Mouse (Mus musculus): ENCODE measurements around the gene Tbx18. TPM values are rescaled to one million over a fixed set of nuclear protein-coding genes. Genes with fewer than 3 reads are reported as not detected.

Gene Tbx18
- total RNA-seq (2021): 1 to 10 TPM; 2.1 to 2.2 TPM

DNA sequence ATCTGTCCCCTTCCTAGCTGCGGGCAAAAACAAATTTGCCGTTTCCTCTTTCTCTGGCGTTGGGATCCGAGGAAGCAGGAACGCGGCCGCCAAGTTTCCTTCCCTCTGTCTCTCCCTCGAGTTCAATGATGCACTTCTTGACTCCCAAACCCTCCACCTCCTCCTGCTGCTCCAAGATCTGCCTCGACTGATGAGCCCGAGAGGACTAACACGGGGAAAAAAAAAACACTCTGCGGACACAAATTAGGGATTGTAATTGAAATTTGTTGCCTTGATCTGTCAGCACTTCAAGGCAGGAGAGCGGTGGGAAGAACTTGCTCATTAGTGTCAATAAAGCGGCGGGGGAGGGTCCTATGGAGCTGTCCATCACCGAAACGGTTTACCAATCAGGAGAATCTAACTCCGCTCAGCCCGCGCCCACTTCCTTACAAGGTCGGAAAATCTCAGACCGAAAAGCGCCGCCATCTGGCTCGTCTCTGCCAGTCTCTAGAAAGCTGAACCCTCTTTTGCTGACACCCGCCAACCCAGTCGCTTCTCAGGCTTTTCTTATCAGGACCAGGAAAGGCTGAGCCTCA lies at the start of gene Tbx18:
Tbx18 (minus strand) TSS at position 300 of the 575 bp plus-strand sequence.
- intact Hi-C loops (cut with DNase I): loop anchor here (10.0 kb wide), 2 partner anchors 494 to 814 kb away; partner anchors contain the start of gene Zfp949
- peak; percentile 31 to 37 for DNase-seq (ENCODE audit: low spot score in 2 of 2)

DNA sequence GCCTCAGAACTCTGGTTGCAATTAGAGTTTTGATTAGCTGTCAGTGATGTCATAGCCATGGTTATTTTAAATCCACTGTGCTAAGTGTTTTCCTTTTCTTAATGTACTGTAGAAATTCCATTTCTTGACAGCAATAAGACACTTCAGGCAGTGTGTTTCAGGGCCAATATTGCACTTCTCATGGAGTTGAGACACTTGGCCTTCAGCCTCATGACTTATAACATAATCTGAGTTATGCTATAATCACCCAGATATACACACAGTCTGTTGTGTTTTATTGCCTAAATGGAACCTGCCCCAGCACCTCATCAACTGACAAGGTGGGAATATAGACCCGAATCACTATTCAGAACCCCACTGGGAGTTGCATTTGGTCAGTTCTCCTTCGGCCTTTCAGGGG lies 42.9 kb upstream of the Tbx18 start:
- no peak for DNase-seq (ENCODE audit: low spot score in 2 of 2)
- intact Hi-C loops (cut with DNase I): no loop called here

DNA sequence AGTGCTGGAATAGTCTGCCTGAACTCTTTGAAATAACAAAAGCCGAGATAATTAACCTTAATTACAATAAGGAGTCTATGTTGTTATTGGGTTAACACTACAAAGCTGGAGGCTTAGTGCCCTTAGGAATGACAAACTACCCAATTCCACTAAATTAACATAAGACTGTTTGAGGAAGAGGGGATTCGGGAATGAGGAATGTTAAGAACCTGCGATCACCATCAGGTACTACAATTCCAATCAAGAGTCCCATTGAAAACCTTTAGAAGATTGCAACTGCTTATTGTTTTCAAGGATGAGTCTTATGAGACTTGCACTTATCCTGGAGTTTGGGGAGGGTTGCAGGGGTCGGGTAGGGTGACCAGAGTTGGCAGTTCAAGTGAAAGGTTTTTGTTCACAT lies 24.6 kb upstream of the Tbx18 start:
- DNase-seq (ENCODE audit: low spot score in 2 of 2): no peak
- intact Hi-C loops (cut with DNase I): no loop called here

DNA sequence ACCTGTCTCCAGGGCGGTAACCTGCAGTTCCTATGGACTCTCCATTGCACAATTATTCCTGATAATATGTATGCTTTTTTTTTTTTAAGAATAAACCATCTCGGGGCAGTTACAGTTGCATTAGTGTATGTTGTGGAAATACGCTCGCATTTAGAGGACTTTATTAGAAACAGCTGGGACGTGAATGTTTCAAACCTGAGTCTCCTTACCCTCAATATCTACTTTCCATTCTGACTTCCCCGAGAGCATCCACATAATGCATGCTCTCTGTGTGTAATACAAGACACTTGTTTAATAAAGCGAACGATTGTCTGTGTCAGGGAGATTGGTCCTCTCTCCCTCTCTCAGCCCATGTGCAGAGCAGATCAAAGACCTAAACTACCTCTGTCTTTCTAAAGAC lies 10.5 kb upstream of the Tbx18 start:
- no peak for DNase-seq (ENCODE audit: low spot score in 2 of 2)
- intact Hi-C loops (cut with DNase I): loop anchor here (2.0 kb wide), 1 partner anchor 323 kb away; no protein-coding TSS in a partner anchor

DNA sequence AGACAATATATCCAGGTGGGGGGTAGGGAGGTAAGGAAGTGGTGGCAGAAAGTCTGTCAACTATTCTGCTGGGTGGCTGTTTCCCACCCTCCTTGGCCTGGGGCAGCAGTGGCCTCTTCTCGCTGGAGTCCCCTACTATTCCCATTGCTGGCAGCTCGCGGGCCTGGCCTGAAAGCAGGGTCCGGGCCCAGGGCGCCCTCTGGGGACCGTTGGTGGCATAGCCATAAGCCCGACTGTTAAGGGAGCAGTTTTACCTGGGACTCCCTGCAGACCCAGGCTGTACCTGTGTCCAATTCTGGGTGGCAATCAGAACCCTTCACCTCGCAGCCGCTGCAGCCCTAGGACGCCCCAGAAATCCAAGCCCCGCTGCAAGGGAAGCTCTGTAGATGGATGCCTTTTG lies 9.6 kb upstream of the Tbx18 start:
- DNase-seq (ENCODE audit: low spot score in 2 of 2): peak in 1 of 2 experiments; percentile 30
- intact Hi-C loops (cut with DNase I): loop anchor here (2.0 kb wide), 1 partner anchor 322 kb away; no protein-coding TSS in a partner anchor

DNA sequence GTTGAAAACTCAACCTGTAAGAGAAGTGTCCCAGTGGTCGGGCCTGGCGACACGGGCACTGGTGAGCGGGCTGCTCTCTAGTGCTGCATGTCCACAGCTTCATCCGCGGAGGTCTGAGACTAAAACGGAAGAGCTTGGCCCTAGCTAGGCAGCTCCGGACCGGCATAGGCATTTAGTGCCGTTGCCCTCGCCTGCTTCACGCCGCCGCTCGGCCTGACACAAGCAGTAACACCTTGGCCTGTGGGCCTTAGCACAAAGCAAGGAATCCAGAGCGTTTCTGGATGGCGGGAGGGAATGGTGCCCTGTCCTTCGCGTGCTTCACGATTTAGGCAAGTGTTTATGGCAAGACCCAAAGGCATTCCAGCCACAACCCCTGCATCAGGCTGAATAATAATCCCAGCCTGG lies 9.2 kb upstream of the Tbx18 start:
- no peak for DNase-seq (ENCODE audit: low spot score in 2 of 2)
- intact Hi-C loops (cut with DNase I): loop anchor here (2.0 kb wide), 1 partner anchor 321 kb away; no protein-coding TSS in a partner anchor

DNA sequence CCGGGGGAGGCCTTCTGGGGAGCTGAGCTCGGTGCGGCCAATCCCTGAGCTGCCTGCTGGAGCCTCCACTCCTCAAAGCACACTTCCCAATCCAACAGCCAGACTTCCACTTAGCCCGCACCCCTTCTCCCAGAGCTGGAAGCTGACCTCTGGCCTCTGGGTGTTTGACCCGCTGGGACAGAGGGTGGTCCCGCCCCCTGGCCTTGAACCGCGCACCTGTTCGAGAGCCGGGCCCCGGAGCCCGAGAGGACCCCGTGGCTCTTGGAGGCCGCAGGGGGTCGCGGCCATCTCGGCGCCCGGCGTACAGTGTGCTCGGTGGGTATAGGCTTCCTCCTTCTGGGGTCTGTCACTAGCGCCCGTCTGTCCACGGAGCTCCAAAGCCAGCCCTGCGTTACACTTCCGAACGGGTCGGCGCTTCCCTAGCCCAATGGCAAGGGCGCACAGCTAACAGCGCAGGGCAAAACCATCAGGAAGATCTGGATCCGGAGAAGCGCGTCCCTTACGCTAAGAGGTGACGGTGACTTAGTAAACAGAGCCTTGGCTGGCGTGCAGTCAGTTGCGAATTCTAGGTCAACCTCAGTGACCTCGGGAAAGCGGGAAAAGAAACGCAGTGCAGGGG lies 8.6 kb upstream of the Tbx18 start:
- intact Hi-C loops (cut with DNase I): loop anchor here (2.0 to 10.0 kb wide), 3 partner anchors 321 to 805 kb away; partner anchors contain the start of gene Zfp949
- DNase-seq (ENCODE audit: low spot score in 2 of 2): no peak

DNA sequence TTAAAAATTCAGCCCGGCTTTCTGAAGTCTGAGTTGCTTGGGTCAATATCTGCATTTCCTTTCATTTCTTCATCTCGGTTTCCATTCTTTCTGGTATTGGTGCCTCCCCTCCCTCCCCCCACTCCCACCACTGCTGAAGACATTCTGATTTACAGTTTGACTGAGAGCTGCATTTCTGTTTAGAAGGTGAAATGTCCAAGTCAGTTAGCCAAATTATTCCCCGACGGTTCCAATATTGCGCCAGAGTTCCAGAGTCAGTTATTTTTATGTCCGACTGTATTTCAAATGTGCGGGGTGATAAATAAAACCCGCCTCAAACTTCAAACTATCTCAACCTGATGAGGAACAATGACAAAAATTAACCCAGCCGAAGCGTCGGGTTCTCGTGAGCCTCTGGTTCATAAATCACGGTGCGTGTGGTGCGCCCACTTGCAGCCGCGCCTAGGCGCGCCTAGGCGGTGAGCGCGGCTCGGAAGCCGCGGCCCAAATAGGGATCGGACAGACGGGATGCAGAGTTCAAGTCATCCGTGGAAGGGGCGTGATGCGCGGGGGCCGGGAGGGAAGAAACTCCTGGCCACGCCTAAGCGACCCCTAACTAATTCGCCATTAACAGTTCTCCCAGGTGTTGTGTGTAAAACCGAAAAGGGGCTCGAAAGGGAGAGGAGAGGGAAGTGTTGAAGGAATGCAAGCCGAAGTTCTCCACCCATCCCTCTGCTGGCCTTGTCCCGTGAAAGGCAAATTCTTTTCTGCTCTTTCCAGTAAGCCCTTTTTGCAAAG lies 7.9 kb upstream of the Tbx18 start:
- peak in 1 of 2 experiments; percentile 3 for DNase-seq (ENCODE audit: low spot score in 2 of 2)
- intact Hi-C loops (cut with DNase I): loop anchor here (10.0 kb wide), 2 partner anchors 486 to 806 kb away; partner anchors contain the start of gene Zfp949

DNA sequence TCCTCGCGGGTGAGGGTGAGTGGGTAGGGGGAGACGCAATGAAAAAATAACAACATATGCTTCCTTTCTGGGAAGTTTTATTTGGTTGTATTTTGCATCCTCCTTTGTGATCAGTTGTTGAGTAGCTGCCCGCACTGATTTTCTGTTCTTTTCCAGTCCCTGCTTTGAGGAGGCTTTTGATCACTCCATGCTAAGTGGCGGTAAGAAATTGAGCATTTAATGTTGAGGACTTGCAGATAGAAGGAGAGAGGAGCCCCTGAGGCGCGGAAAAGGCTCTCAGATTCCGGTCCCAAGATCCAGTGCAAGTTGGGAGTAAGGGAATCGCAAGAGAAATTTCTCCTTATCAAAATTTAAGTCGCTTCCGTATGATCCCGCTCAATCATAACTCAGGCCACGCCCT lies 7.1 kb upstream of the Tbx18 start:
- intact Hi-C loops (cut with DNase I): loop anchor here (10.0 kb wide), 2 partner anchors 487 to 807 kb away; partner anchors contain the start of gene Zfp949

DNA sequence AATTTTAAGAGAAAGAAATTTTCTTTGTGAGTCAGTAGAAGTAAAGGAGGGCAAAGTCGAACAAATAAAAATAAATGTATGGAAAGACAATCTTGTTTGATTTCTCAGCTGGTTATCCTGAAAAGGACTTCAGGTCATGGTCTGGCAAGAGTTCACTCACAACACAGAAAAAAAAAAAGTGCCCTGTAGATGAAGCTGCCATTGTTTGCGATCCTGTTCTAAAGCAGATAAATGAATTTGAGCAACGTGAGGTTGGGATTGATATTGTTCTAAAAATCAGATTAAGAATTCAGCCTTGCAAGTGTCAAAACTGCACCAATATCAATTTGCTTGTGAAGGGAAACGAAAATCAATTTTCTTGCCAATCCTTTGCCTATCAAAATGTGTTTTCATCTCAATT lies 6.2 kb upstream of the Tbx18 start:
- intact Hi-C loops (cut with DNase I): loop anchor here (10.0 kb wide), 2 partner anchors 488 to 808 kb away; partner anchors contain the start of gene Zfp949
- DNase-seq (ENCODE audit: low spot score in 2 of 2): peak in 1 of 2 experiments; percentile 1

More for the DNA sequence above, 7.1 kb upstream of the Tbx18 start:
- DNase-seq (ENCODE audit: low spot score in 2 of 2): peak in 1 of 2 experiments; percentile 23

DNA sequence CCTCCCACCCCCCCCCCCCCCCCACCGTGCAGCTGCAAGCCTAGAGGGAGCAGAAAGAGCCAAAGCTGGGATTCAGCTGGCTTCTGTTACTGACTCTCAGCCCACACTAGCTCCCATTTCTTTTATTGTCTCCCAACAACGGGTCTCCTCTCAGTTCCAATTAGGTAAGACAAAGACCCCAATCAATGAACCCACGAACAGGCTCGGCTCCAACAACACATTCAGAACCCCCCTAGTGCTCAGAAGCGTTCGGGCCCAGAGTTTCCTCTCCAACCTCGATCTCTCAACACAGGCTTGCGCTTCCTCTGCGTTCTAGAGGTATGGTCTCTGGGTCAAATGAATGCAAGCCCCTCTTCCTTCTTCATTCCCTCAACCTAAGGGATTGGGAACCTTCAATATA lies 4.0 kb upstream of the Tbx18 start:
- DNase-seq (ENCODE audit: low spot score in 2 of 2): no peak
- intact Hi-C loops (cut with DNase I): loop anchor here (10.0 kb wide), 2 partner anchors 490 to 810 kb away; partner anchors contain the start of gene Zfp949

DNA sequence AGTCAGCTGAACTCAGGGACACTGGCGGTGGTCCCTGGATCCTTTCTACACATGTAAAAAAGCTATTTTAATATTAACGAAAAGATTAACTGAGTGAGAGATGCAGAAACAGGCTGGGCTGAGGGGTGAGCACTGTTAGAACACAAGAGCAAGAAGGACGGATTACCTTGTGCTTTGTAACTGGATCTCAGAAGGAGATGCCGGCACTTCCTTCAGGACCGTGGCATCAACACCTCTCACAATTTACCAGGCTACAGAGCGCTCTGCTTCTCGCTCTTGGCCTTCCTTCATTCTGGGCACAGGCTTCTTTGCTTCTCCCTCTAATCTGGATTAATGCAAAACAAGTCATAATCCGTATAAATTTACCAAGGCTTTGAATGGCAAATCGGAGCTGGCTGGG lies 3.6 kb upstream of the Tbx18 start:
- intact Hi-C loops (cut with DNase I): loop anchor here (10.0 kb wide), 2 partner anchors 490 to 810 kb away; partner anchors contain the start of gene Zfp949
- DNase-seq (ENCODE audit: low spot score in 2 of 2): peak in 1 of 2 experiments; percentile 8

DNA sequence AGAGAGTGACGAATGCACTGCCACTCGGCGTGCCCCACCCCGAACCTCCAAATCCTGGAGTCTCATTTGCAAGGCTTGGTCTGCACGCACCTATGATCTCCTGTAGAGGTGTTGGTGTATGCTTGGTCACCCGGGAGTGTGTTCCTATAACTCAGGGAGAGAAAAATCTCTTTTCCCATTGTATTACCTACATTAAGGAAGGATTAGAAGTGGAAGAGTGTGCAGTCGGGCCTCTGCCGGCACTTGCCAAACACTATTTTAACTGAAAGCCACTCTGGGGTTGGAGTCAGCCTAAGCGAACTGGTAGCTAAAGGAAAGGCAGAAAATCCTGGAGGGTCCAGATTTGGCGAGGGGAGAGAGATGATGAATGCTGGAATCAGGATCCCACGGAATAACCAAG lies 2.7 kb upstream of the Tbx18 start:
- intact Hi-C loops (cut with DNase I): loop anchor here (10.0 kb wide), 2 partner anchors 491 to 811 kb away; partner anchors contain the start of gene Zfp949
- DNase-seq (ENCODE audit: low spot score in 2 of 2): peak in 1 of 2 experiments; percentile 2

DNA sequence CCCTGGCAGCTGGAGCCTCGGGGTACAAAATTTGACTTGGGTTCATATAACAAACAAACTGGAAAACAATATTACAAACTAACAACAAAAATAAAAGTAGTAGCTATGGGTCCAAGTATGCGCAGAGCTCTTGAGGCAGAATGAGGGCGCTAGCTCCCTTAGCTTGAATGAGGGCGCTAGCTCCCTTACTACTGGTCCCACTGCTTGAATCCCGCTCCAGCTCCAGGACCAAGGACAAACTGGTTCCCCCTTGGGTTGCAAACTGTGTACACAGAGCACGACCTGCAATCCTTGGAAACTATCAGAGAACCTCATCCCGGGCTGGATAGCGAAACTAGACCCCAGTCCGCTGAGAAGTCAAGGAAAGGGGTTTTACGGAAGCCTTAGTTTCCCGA lies 2.2 kb upstream of the Tbx18 start:
- intact Hi-C loops (cut with DNase I): loop anchor here (10.0 kb wide), 2 partner anchors 492 to 812 kb away; partner anchors contain the start of gene Zfp949
- DNase-seq (ENCODE audit: low spot score in 2 of 2): no peak

DNA sequence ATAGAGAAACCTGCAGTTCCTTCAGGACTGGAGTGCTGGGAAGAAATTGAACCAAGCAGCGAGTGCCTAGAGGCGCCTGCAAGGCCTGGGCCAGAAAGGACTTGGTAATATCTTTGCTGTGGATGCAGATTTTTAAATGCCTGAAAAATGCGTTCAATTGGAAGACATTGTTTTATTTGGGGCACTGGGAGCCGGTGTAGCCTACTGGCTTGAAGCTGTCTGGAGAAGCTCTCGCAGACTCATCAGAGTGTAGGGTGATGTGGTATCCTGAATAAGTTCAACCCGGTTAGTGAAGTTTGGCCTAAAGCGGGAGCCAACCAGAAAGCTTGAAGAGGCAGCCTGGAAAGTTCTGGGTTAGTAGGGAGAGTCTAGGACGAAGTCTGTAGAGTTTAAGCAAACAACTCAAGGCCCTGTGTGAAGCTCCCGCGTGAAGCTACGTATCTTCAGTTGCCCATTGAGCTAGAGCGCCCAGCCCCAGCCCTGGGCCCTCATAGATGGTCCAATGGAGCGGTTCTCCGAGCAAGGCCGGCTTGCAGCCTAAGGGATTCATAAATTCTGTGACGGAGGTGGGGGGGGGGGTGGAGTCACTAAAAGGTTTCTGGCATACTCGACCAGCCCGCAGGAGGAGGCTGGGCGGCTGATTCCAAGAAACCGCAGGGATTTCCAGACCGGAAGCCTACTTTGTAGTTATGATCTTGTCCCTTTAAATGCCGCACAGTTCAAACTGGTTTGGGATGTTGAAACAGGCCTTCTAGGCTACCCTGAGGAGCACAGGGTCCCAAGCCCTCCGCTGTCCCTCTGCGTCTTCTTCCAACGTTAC lies 1.6 kb upstream of the Tbx18 start:
- intact Hi-C loops (cut with DNase I): loop anchor here (10.0 kb wide), 2 partner anchors 492 to 812 kb away; partner anchors contain the start of gene Zfp949
- no peak for DNase-seq (ENCODE audit: low spot score in 2 of 2)

DNA sequence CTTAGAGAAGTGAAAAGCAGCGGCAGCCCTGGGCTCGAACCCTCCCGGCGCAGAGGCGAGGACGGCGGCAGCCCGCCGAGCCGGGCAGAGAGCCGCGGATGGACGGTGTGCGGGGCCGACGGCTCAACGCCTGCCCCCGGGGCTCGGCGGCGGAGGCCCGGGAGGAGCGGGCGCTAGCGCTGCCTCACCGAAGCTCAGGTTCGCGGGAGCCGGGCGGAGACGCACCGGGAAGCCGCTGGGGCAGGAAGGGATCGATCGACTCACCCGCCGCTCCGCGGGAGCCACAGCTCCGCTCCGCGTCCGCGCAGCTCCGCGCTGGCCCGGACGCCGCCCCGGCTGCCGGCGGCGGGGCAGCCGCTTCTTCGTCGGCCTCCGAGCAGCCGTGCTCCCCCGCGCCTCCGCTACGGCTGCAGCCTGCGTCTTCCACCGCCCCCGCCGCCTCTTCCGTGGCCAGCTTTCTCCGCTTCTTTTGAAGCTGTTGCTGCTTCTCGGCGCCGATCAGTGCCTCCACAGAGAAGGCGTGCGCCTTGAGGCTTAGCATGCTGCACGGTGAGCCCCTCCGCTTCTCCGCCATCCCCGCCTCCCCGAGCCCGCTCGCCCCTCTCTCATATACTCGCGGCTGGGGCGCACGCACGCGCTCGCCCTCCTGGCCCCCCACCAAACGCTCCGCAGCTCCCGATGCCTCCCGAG lies 644 bp downstream of the Tbx18 start:
- DNase-seq (ENCODE audit: low spot score in 2 of 2): peak; percentile 15 to 31
- intact Hi-C loops (cut with DNase I): loop anchor here (10.0 kb wide), 2 partner anchors 494 to 814 kb away; partner anchors contain the start of gene Zfp949

DNA sequence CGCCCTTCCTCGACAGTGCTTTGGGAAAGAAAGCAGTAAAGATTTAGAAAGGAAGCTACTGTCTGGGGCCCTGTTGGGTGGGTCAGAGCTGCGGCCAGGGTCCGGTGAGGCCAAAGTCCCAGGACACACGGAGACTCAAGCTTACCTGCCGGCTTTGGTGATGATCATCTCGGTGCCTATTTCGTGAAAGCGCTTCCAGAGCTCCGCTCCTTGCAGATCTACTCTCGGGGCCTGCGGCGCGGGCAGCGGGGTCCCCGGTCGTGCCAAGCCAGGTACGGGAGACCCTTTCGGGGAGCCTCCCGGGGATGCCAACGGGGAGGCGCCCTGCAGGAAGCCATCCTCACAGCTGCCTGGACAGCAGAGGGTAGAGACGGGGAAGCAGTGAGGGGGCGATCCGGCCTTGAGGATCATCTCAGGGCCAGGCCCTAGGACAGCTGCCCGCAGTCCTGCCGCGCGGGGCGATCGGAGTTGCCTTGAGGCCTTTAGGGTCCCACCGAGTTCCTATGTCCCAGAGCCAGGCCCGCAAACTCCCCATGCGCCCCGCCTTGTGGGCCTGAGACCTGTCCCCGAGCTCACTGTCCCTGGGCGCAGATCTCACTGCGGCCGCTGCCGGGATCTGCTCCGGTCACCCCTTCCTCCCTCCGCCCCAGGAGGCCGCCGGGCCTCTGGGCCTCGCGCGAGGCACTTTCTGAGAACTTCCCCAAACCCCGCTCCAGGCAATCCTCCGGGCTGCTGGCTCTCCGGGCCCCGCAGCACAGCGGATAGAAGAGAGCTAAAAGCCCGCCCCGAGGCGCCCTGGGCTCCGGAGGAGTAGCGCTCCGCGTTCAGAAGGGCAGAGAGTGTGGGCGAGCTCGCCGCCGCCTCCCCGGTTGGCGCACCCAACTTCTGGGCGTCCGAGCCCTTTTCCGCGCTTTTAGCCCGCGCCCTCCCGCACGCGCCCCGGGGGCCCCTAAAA lies 1.5 kb downstream of the Tbx18 start:
- intact Hi-C loops (cut with DNase I): loop anchor here (10.0 kb wide), 2 partner anchors 495 to 815 kb away; partner anchors contain the start of gene Zfp949
- DNase-seq (ENCODE audit: low spot score in 2 of 2): peak in 1 of 2 experiments; percentile 1
